Mouse (Mus musculus) kidney, adult 9 months (tissue): ENCODE data around the gene Tmem234.
A peak's percentile ranks its signal among the peaks of the same experiment; 100 is the strongest.

ENCODE experiments used
- DNase-seq: peaks from one replicate; pipeline ENCODE4 v3.0.0; 2022

Tmem234 gene

GRCm38 (mm10) chr4:129622803-129623535 is 22.5 kb downstream of the Tmem234 start:
- no peak for DNase-seq

- peak; percentile 69 for DNase-seq
Observed at GRCm38 (mm10) chr4:129623681-129624091, 23.2 kb downstream of the Tmem234 start, which contains the start of gene Ccdc28b. Gene Ccdc28b, minus strand, starts transcription at chr4:129623947.

- peak; percentile 90 for DNase-seq
Observed at GRCm38 (mm10) chr4:129624281-129625028, 24.0 kb downstream of the Tmem234 start.

- DNase-seq: peak; percentile 61
Observed at GRCm38 (mm10) chr4:129625029-129625370, 24.5 kb downstream of the Tmem234 start.

GRCm38 (mm10) chr4:129625496-129625895 is 25.0 kb downstream of the Tmem234 start:
- no peak for DNase-seq

GRCm38 (mm10) chr4:129626035-129626434 is 25.6 kb downstream of the Tmem234 start:
- DNase-seq: no peak

- DNase-seq: no peak
Observed at GRCm38 (mm10) chr4:129630944-129631343, 30.5 kb downstream of the Tmem234 start.

GRCm38 (mm10) chr4:129631867-129632266 is 31.4 kb downstream of the Tmem234 start:
- DNase-seq: no peak

- no peak for DNase-seq
Observed at GRCm38 (mm10) chr4:129633852-129634251, 33.4 kb downstream of the Tmem234 start.

GRCm38 (mm10) chr4:129639221-129639620 is 38.8 kb downstream of the Tmem234 start:
- DNase-seq: no peak

- DNase-seq: peak; percentile 48
Observed at GRCm38 (mm10) chr4:129640101-129640637, 39.7 kb downstream of the Tmem234 start.

- DNase-seq: peak; percentile 98
Observed at GRCm38 (mm10) chr4:129640638-129641467, 40.4 kb downstream of the Tmem234 start, which contains the start of gene Txlna. Gene Txlna, minus strand, starts transcription at chr4:129641065.

- DNase-seq: peak; percentile 42
Observed at GRCm38 (mm10) chr4:129641756-129642155, 41.3 kb downstream of the Tmem234 start.

- no peak for DNase-seq
Observed at GRCm38 (mm10) chr4:129645204-129645603, 44.7 kb downstream of the Tmem234 start.

GRCm38 (mm10) chr4:129648656-129649055 is 48.2 kb downstream of the Tmem234 start:
- DNase-seq: no peak

GRCm38 (mm10) chr4:129650359-129650758 is 49.9 kb downstream of the Tmem234 start:
- peak; percentile 67 for DNase-seq

- no peak for DNase-seq
Observed at GRCm38 (mm10) chr4:129654770-129655169, 54.3 kb downstream of the Tmem234 start.

GRCm38 (mm10) chr4:129661584-129661983 is 61.1 kb downstream of the Tmem234 start:
- DNase-seq: no peak

GRCm38 (mm10) chr4:129662255-129662813 is 61.9 kb downstream of the Tmem234 start:
- DNase-seq: no peak

GRCm38 (mm10) chr4:129671491-129672082 is 71.1 kb downstream of the Tmem234 start:
- peak; percentile 76 for DNase-seq

GRCm38 (mm10) chr4:129672083-129672877 is 71.8 kb downstream of the Tmem234 start, which contains the start of gene Kpna6:
Gene Kpna6, minus strand, starts transcription at chr4:129672767.
- peak; percentile 93 for DNase-seq
